Mouse (Mus musculus) intestine, embryonic 14.5 days (tissue): ENCODE data around the gene Atf7ip. TPM values are rescaled to one million over a fixed set of nuclear protein-coding genes. Genes with fewer than 3 reads are reported as not detected.
"Not testable (repeated sequence)": the region's sequence is repeated elsewhere in the genome, so short reads cannot be mapped to it uniquely, and the experiment has no call there.

ENCODE experiments used
- ATAC-seq: fragments of 200-750 bp; cut with Nextera tagmentation; replicated peaks from 2 replicates; pipeline ENCODE4 v1.8.0; 2017; ENCODE audit warnings: low read depth, moderate number of reproducible peaks, moderate TSS enrichment, moderate library complexity; ENCODE audit not compliant: low FRiP score, low TSS enrichment
- DNase-seq: peaks from one replicate; pipeline ENCODE4 v3.0.0-alpha.2; 2018; ENCODE audit warnings: low spot score
- H3K27ac ChIP-seq: fragments of 300-500 bp; sonication (generic); 2 replicates; pipeline ENCODE4 v1.5.1; 2014; ENCODE audit warnings: low read depth, mild to moderate bottlenecking, control low read depth
- H3K27me3 ChIP-seq: fragments of 300-500 bp; sonication (generic); replicated peaks from 2 replicates; pipeline ENCODE4 v1.6.1; 2014; ENCODE audit warnings: low read length, control low read depth; ENCODE audit not compliant: control insufficient read depth, insufficient read depth
- H3K36me3 ChIP-seq: fragments of 300-500 bp; sonication (generic); 2 replicates; pipeline ENCODE4 v1.6.1; 2014; ENCODE audit warnings: low read length, control low read depth; ENCODE audit not compliant: control insufficient read depth, insufficient read depth
- H3K4me1 ChIP-seq: fragments of 300-500 bp; sonication (generic); replicated peaks from 2 replicates; pipeline ENCODE4 v1.6.1; 2014; ENCODE audit warnings: low read length, control low read depth, mixed read lengths; ENCODE audit not compliant: control insufficient read depth, insufficient read depth
- H3K4me2 ChIP-seq: fragments of 300-500 bp; sonication (generic); 2 replicates; pipeline ENCODE4 v1.6.1; 2014; ENCODE audit warnings: low read length
- H3K4me3 ChIP-seq: fragments of 300-500 bp; sonication (generic); 2 replicates; pipeline ENCODE4 v1.5.1; 2014; ENCODE audit warnings: low read depth, low read length, control low read depth, mixed read lengths
- H3K9ac ChIP-seq: fragments of 300-500 bp; sonication (generic); 2 replicates; pipeline ENCODE4 v1.6.1; 2014; ENCODE audit warnings: mild to moderate bottlenecking, low read length
- H3K9me3 ChIP-seq: fragments of 300-500 bp; sonication (generic); 2 replicates; pipeline ENCODE4 v1.6.1; 2016; ENCODE audit warnings: low read length, control low read depth; ENCODE audit not compliant: control insufficient read depth
- WGBS: fragments of 180-500 bp; shearing (Covaris S2); extraction: QIAGEN DNeasy Blood & Tissue Kit; methylation state at CpG from one replicate; pipeline ENCODE4 v1.1.7; 2014; 5-methylcytosine and 5-hydroxymethylcytosine counted together
- polyA plus RNA-seq: library from polyadenylated mRNA; unstranded; fragments of >200 nt; fragmentation: Nextera tagmentation; extraction: Ambion mirVana; gene quantifications from 2 replicates; pipeline ENCODE4 v1.2.1, GENCODE M21; 2014

The Atf7ip gene
- polyA plus RNA-seq = 32.9 and 36.0 TPM in 2 replicates

GRCm38 (mm10) chr6:136505867-136506266 is at the start of gene Atf7ip:
TSS of gene Atf7ip (plus strand) at chr6:136506167.
- not testable (repeated sequence) for H3K4me3 ChIP-seq, H3K4me2 ChIP-seq, H3K9me3 ChIP-seq, H3K4me1 ChIP-seq, H3K9ac ChIP-seq, H3K27ac ChIP-seq, H3K27me3 ChIP-seq, H3K36me3 ChIP-seq, ATAC-seq, DNase-seq
- 84% methylated on average over 3 of the region's 3 CpGs for WGBS

- no peaks in the 10 kb centered on the region for H3K9me3 ChIP-seq
- no peaks in the 10 kb centered on the region for H3K36me3 ChIP-seq
- H3K4me1 ChIP-seq = no peaks in the 10 kb centered on the region; the same call in 1 of the 2 replicates
- 74% methylated on average over 1 of the region's 1 CpGs for WGBS
- no peak overlapping the region for H3K9ac ChIP-seq
- no peak overlapping the region for H3K27ac ChIP-seq
- H3K4me3 ChIP-seq = no peak overlapping the region
- ATAC-seq (no peak), DNase-seq (no peak)
- H3K27me3 ChIP-seq = no peaks in the 10 kb centered on the region
- H3K4me2 ChIP-seq = no peak overlapping the region
These were observed 49.7 kb upstream of the Atf7ip start for GRCm38 (mm10) chr6:136456302-136456701.

DNA sequence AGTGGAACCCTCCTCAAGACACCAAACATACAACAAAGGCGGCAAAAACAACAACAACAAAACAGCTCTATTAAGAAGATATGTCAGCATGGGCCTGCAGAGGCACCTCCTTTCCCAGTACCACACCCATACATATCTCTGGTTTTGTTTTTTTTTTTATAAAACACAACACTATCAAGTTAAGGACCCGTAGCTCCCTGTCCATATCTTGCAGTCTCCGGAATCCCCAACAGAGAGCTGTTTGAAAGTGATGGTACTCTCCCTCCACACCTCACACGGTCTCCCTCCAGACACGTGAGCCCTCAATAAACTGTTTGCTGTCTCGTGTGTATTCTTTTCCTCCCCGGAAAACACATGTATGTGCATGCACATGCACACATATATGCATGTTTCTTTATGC is 46.8 kb upstream of the Atf7ip start:
- 83% methylated on average over 7 of the region's 7 CpGs for WGBS

DNA sequence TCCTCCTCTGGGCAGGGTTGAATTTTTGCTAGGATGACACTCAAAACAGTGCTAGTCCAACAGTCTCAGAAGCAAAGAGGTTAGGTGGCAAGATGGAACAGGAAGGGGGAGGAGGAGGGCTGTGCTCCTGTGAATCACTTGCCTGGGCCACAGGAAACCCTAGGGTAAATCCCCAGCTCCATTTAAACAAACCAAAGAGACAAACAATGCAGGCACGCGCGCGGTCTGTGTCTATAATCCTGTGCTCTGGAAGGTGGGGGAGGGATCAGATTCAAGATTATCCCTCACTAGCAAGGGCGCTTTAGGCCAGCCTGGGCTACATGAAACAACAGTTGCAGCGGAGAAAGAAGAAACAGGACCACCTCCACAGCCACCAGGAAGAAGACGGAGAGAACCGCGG is 42.5 kb upstream of the Atf7ip start:
- Histone ChIP-seq H3K9me3 (no peaks in the 10 kb centered on the region), H3K27ac (no peak overlapping the region), H3K27me3 (no peaks in the 10 kb centered on the region), H3K9ac (no peak overlapping the region), H3K4me1 (peaks cover 5% of the 10 kb centered on the region; the same call in 1 of the 2 replicates), H3K4me3 (no peak overlapping the region), H3K4me2 (no peak overlapping the region), H3K36me3 (no peaks in the 10 kb centered on the region)
- 57% methylated on average over 9 of the region's 9 CpGs for WGBS
- ATAC-seq (no peak), DNase-seq (no peak)

More for the DNA sequence above, 46.8 kb upstream of the Atf7ip start:
- no peaks in the 10 kb centered on the region for H3K36me3 ChIP-seq
- H3K27me3 ChIP-seq = no peaks in the 10 kb centered on the region
- DNase-seq (no peak), ATAC-seq (no peak)
- no peak overlapping the region for H3K4me2 ChIP-seq
- H3K9ac ChIP-seq = no peak overlapping the region
- no peaks in the 10 kb centered on the region for H3K4me1 ChIP-seq
- no peak overlapping the region for H3K27ac ChIP-seq
- H3K9me3 ChIP-seq = no peaks in the 10 kb centered on the region
- no peak overlapping the region for H3K4me3 ChIP-seq

GRCm38 (mm10) chr6:136464121-136464621 is 41.8 kb upstream of the Atf7ip start:
- Histone ChIP-seq H3K4me2 (no peak overlapping the region), H3K4me1 (peaks cover 10% of the 10 kb centered on the region; the same call in 1 of the 2 replicates), H3K4me3 (no peak overlapping the region), H3K27me3 (no peaks in the 10 kb centered on the region), H3K27ac (no peak overlapping the region), H3K9me3 (no peaks in the 10 kb centered on the region), H3K9ac (no peak overlapping the region), H3K36me3 (no peaks in the 10 kb centered on the region)
- 66% methylated on average over 12 of the region's 12 CpGs for WGBS
- no peak for ATAC-seq
- no peak for DNase-seq

GRCm38 (mm10) chr6:136465021-136465420 is 40.9 kb upstream of the Atf7ip start:
- H3K27ac ChIP-seq = no peak overlapping the region

GRCm38 (mm10) chr6:136465959-136466381 is 40.0 kb upstream of the Atf7ip start:
- Histone ChIP-seq H3K9ac (no peak overlapping the region), H3K36me3 (no peaks in the 10 kb centered on the region), H3K4me3 (no peak overlapping the region), H3K4me1 (peaks cover 17% of the 10 kb centered on the region; the same call in 1 of the 2 replicates), H3K9me3 (no peaks in the 10 kb centered on the region), H3K4me2 (no peak overlapping the region), H3K27me3 (no peaks in the 10 kb centered on the region), H3K27ac (peak overlapping the region; percentile 97; the same call in 1 of the 2 replicates)
- WGBS = 31% methylated on average over 8 of the region's 8 CpGs
- ATAC-seq (no peak), DNase-seq (peak; percentile 70)

More at GRCm38 (mm10) chr6:136465021-136465420, 40.9 kb upstream of the Atf7ip start:
- H3K4me1 ChIP-seq = peaks cover 12% of the 10 kb centered on the region; the same call in 1 of the 2 replicates
- ATAC-seq = no peak
- H3K36me3 ChIP-seq = no peaks in the 10 kb centered on the region
- H3K4me2 ChIP-seq = no peak overlapping the region
- no peaks in the 10 kb centered on the region for H3K9me3 ChIP-seq
- DNase-seq = no peak
- H3K9ac ChIP-seq = no peak overlapping the region
- H3K4me3 ChIP-seq = no peak overlapping the region
- H3K27me3 ChIP-seq = no peaks in the 10 kb centered on the region
- 84% methylated on average over 8 of the region's 8 CpGs for WGBS

DNA sequence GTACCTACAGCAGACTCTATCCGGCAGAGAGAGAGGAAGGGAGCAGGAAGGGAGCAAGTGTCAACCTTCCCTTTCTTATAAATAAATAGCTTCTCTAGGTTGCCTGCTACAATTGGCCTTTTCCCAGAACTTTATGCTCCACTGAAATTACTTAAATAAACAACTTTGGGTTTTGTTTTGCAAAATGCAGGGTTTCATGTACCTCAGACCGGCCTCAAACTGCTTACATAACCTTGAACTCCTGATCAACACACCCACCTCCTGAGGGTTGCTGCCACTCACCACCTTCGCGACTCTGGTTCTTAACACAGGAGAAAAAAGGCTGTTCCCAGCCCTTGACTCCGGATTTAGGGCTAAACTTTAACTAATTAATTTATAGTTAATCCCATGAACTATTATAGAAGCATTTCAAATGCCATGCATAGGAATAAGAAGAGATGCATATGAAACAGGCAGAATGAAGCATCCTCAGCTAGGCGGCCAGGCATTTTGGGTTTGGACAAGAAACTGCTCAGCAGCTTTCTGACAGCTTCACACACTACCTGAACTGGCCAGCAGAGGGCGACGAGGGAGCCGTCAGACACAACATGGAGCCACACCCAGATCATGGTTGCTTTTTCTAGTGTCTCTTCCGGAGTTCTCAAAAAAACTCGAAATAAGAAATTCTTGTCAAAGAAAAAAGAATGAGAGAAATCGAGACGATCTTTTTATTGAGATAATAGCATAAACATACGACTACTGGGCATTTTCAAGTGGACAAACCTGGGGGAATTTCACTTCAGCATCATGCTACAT is 38.8 kb upstream of the Atf7ip start:
- H3K4me1 ChIP-seq = peaks cover 24% of the 10 kb centered on the region; the same call in 1 of the 2 replicates
- H3K27ac ChIP-seq = peak overlapping the region; percentile 97
- DNase-seq (peak; percentile 83), ATAC-seq (no peak)
- H3K4me3 ChIP-seq = no peak overlapping the region
- H3K36me3 ChIP-seq = no peaks in the 10 kb centered on the region
- H3K27me3 ChIP-seq = no peaks in the 10 kb centered on the region
- H3K9me3 ChIP-seq = no peaks in the 10 kb centered on the region
- no peak overlapping the region for H3K4me2 ChIP-seq
- 60% methylated on average over 14 of the region's 14 CpGs for WGBS
- H3K9ac ChIP-seq = no peak overlapping the region
